Mouse (Mus musculus): ENCODE results near the gene Alkbh3. TPM values are rescaled to one million over a fixed set of nuclear protein-coding genes. Genes with fewer than 3 reads are reported as not detected.

Alkbh3 gene
- polyA plus RNA-seq, 1 experiment from 2014 or later: 72.2 TPM

- Histone ChIP-seq H3K27me3 (replicated peaks) (peaks cover 34% of the 10 kb centered on the region), H3K9me3 (no peaks in the 10 kb centered on the region), H3K4me3 (replicated peaks) (no peak overlapping the region), H3K4me2 (replicated peaks) (no peak overlapping the region), H3K9ac (no peak overlapping the region), H3K27ac (no peak overlapping the region), H3K36me3 (no peaks in the 10 kb centered on the region), H3K4me1 (replicated peaks) (peaks cover 22% of the 10 kb centered on the region)
- ATAC-seq: no peak
- 65% methylated on average over 3 of the region's 3 CpGs for WGBS
Measured at GRCm38 (mm10) chr2:93958216-93958615, 52.4 kb downstream of the Alkbh3 start.

GRCm38 (mm10) chr2:93957785-93958175 is 52.8 kb downstream of the Alkbh3 start:
- Histone ChIP-seq H3K4me3 (replicated peaks) (no peak overlapping the region), H3K4me1 (replicated peaks) (peaks cover 22% of the 10 kb centered on the region), H3K27me3 (replicated peaks) (peaks cover 34% of the 10 kb centered on the region), H3K36me3 (no peaks in the 10 kb centered on the region), H3K4me2 (replicated peaks) (0 out of 2 replicates have a peak overlapping the region, but pooled peaks have one; percentile 92), H3K9ac (no peak overlapping the region), H3K27ac (no peak overlapping the region), H3K9me3 (no peaks in the 10 kb centered on the region)
- no peak for ATAC-seq
- 60% methylated on average over 8 of the region's 8 CpGs for WGBS

GRCm38 (mm10) chr2:93956908-93957784 is 53.5 kb downstream of the Alkbh3 start, which contains the start of gene Gm13889:
Gm13889 (minus strand) TSS chr2:93957201.
- ATAC-seq: peak; percentile 70
- no peaks in the 10 kb centered on the region for H3K9me3 ChIP-seq
- WGBS: 6% methylated on average over 51 of the region's 62 CpGs
- peak within 1 kb of the TSS; percentile 67 for H3K9ac ChIP-seq
- H3K27ac ChIP-seq: peak within 1 kb of the TSS; percentile 76
- H3K4me1 ChIP-seq (replicated peaks): peaks cover 22% of the 10 kb centered on the region
- peaks cover 34% of the 10 kb centered on the region for H3K27me3 ChIP-seq (replicated peaks)
- H3K4me2 ChIP-seq (replicated peaks): peak within 1 kb of the TSS; percentile 92
- H3K36me3 ChIP-seq: no peaks in the 10 kb centered on the region
- H3K4me3 ChIP-seq (replicated peaks): peak within 1 kb of the TSS; percentile 66

- H3K4me2 ChIP-seq (replicated peaks): peak overlapping the region; percentile 92
- WGBS: under 1% methylated on average over 44 of the region's 44 CpGs
Measured at GRCm38 (mm10) chr2:93956331-93956801, 54.2 kb downstream of the Alkbh3 start.

GRCm38 (mm10) chr2:93955886-93956285 is 54.7 kb downstream of the Alkbh3 start:
- H3K4me2 ChIP-seq (replicated peaks): peak overlapping the region; percentile 92
- peak overlapping the region; percentile 76 for H3K27ac ChIP-seq
- peaks cover 22% of the 10 kb centered on the region for H3K4me1 ChIP-seq (replicated peaks)
- no peaks in the 10 kb centered on the region for H3K36me3 ChIP-seq
- no peak; the same call in 1 of the 2 replicates for ATAC-seq
- under 1% methylated on average over 31 of the region's 31 CpGs for WGBS
- H3K9me3 ChIP-seq: no peaks in the 10 kb centered on the region
- peaks cover 34% of the 10 kb centered on the region for H3K27me3 ChIP-seq (replicated peaks)
- H3K4me3 ChIP-seq (replicated peaks): peak overlapping the region; percentile 66
- peak overlapping the region; percentile 67 for H3K9ac ChIP-seq

More at GRCm38 (mm10) chr2:93956331-93956801, 54.2 kb downstream of the Alkbh3 start:
- peak; percentile 62 for ATAC-seq
- H3K9ac ChIP-seq: peak overlapping the region; percentile 67
- no peaks in the 10 kb centered on the region for H3K9me3 ChIP-seq
- H3K27me3 ChIP-seq (replicated peaks): peaks cover 34% of the 10 kb centered on the region
- H3K4me1 ChIP-seq (replicated peaks): peaks cover 22% of the 10 kb centered on the region
- no peaks in the 10 kb centered on the region for H3K36me3 ChIP-seq
- peak overlapping the region; percentile 66 for H3K4me3 ChIP-seq (replicated peaks)
- peak overlapping the region; percentile 76 for H3K27ac ChIP-seq

- Histone ChIP-seq H3K36me3 (no peaks in the 10 kb centered on the region), H3K27ac (no peak overlapping the region), H3K4me1 (replicated peaks) (peaks cover 22% of the 10 kb centered on the region), H3K9ac (peak overlapping the region; percentile 67), H3K4me3 (replicated peaks) (peak overlapping the region; percentile 66), H3K4me2 (replicated peaks) (peak overlapping the region; percentile 92), H3K27me3 (replicated peaks) (peaks cover 34% of the 10 kb centered on the region), H3K9me3 (no peaks in the 10 kb centered on the region)
- WGBS: 2% methylated on average over 32 of the region's 32 CpGs
- ATAC-seq: peak; percentile 36
Measured at GRCm38 (mm10) chr2:93954781-93955578, 55.6 kb downstream of the Alkbh3 start.

GRCm38 (mm10) chr2:93953726-93954125 is 56.9 kb downstream of the Alkbh3 start:
- Histone ChIP-seq H3K4me3 (replicated peaks) (no peak overlapping the region), H3K27ac (no peak overlapping the region), H3K9me3 (no peaks in the 10 kb centered on the region), H3K4me2 (replicated peaks) (peak overlapping the region; percentile 92), H3K36me3 (no peaks in the 10 kb centered on the region), H3K27me3 (replicated peaks) (peaks cover 33% of the 10 kb centered on the region), H3K4me1 (replicated peaks) (peaks cover 22% of the 10 kb centered on the region), H3K9ac (no peak overlapping the region)
- no peak for ATAC-seq
- WGBS: 65% methylated on average over 9 of the region's 9 CpGs

- Histone ChIP-seq H3K4me2 (replicated peaks) (no peak overlapping the region), H3K27me3 (replicated peaks) (no peaks in the 10 kb centered on the region), H3K4me1 (replicated peaks) (no peaks in the 10 kb centered on the region), H3K36me3 (no peaks in the 10 kb centered on the region), H3K9me3 (no peaks in the 10 kb centered on the region), H3K27ac (no peak overlapping the region), H3K9ac (no peak overlapping the region), H3K4me3 (replicated peaks) (no peak overlapping the region)
- ATAC-seq: no peak
- WGBS: 70% methylated on average over 5 of the region's 5 CpGs
Measured at GRCm38 (mm10) chr2:93946976-93947375, 63.6 kb downstream of the Alkbh3 start.

- ATAC-seq: no peak
- 82% methylated on average over 4 of the region's 4 CpGs for WGBS
- no peaks in the 10 kb centered on the region for H3K36me3 ChIP-seq
- no peaks in the 10 kb centered on the region for H3K4me1 ChIP-seq (replicated peaks)
- H3K9ac ChIP-seq: no peak overlapping the region
- no peaks in the 10 kb centered on the region for H3K27me3 ChIP-seq (replicated peaks)
- no peak overlapping the region for H3K27ac ChIP-seq
- H3K9me3 ChIP-seq: no peaks in the 10 kb centered on the region
- no peak overlapping the region for H3K4me2 ChIP-seq (replicated peaks)
- H3K4me3 ChIP-seq (replicated peaks): no peak overlapping the region
Measured at GRCm38 (mm10) chr2:93944855-93945254, 65.8 kb downstream of the Alkbh3 start.

GRCm38 (mm10) chr2:93944099-93944498 is 66.5 kb downstream of the Alkbh3 start:
- no peaks in the 10 kb centered on the region for H3K36me3 ChIP-seq
- H3K27me3 ChIP-seq (replicated peaks): no peaks in the 10 kb centered on the region
- ATAC-seq: no peak
- H3K9me3 ChIP-seq: no peaks in the 10 kb centered on the region
- H3K4me1 ChIP-seq (replicated peaks): no peaks in the 10 kb centered on the region
- H3K9ac ChIP-seq: no peak overlapping the region
- no peak overlapping the region for H3K27ac ChIP-seq
- WGBS: 98% methylated on average over 2 of the region's 2 CpGs
- H3K4me2 ChIP-seq (replicated peaks): no peak overlapping the region
- no peak overlapping the region for H3K4me3 ChIP-seq (replicated peaks)

- H3K9me3 ChIP-seq: no peaks in the 10 kb centered on the region
- H3K36me3 ChIP-seq: no peaks in the 10 kb centered on the region
- H3K4me3 ChIP-seq (replicated peaks): no peak overlapping the region
- H3K4me2 ChIP-seq (replicated peaks): no peak overlapping the region
- no peak for ATAC-seq
- 61% methylated on average over 11 of the region's 11 CpGs for WGBS
- H3K4me1 ChIP-seq (replicated peaks): no peaks in the 10 kb centered on the region
- H3K27me3 ChIP-seq (replicated peaks): no peaks in the 10 kb centered on the region
- H3K27ac ChIP-seq: 0 out of 2 replicates have a peak overlapping the region, but pooled peaks have one; percentile 22
- H3K9ac ChIP-seq: no peak overlapping the region
Measured at GRCm38 (mm10) chr2:93941670-93942069, 68.9 kb downstream of the Alkbh3 start.

- H3K4me3 ChIP-seq (replicated peaks): no peak overlapping the region
- no peak overlapping the region for H3K27ac ChIP-seq
- 54% methylated on average over 9 of the region's 9 CpGs for WGBS
- H3K9me3 ChIP-seq: no peaks in the 10 kb centered on the region
- H3K4me2 ChIP-seq (replicated peaks): no peak overlapping the region
- no peak for ATAC-seq
- H3K9ac ChIP-seq: no peak overlapping the region
- no peaks in the 10 kb centered on the region for H3K4me1 ChIP-seq (replicated peaks)
- H3K36me3 ChIP-seq: no peaks in the 10 kb centered on the region
- no peaks in the 10 kb centered on the region for H3K27me3 ChIP-seq (replicated peaks)
Measured at GRCm38 (mm10) chr2:93938534-93938933, 72.1 kb downstream of the Alkbh3 start.
